Mouse (Mus musculus) megakaryocyte, adult 5-6 weeks (primary cell): ENCODE results near the gene 0610037L13Rik. TPM values are rescaled to one million over a fixed set of nuclear protein-coding genes. Genes with fewer than 3 reads are reported as not detected.

ENCODE experiments used
- ATAC-seq: 2 replicates; pipeline ENCODE4 v1.8.0; 2016; ENCODE audit warnings: mild to moderate bottlenecking, inconsistent platforms; ENCODE audit not compliant: poor library complexity, severe bottlenecking
- total RNA-seq, 2 experiments: library from RNA; stranded (forward) in 1 of 2; stranded (reverse) in 1 of 2; fragments of 153-499, 151-499 nt in 1 of 2; fragments of 221-1000, 200-1000 nt in 1 of 2; gene quantifications; 2 replicates each; pipeline versions ENCODE4 v1.2.3 to v1.2.4; 2015 to 2017

Gene 0610037L13Rik
- total RNA-seq, 2 experiments from 2014 or later, result 33.6 to 36.0 TPM

DNA sequence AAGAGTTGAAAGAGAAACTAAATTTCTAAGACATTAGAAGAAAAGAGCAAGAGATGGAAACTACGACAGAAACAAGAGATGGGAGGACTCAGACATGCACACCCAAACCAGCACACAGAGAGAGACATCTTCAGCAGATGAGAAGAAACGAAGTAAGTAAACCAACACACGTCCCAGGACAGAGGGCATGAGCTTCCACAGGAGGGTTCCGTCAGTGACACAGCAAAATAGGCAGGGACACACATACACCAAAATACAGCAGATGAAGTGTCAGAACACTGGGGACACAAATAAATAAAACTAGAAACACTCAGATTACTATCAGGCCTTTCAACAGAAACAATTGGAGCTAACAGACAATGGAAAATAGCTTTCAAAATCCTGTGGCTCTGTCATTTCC lies 20.4 kb downstream of the 0610037L13Rik start:
- no peak for ATAC-seq

DNA sequence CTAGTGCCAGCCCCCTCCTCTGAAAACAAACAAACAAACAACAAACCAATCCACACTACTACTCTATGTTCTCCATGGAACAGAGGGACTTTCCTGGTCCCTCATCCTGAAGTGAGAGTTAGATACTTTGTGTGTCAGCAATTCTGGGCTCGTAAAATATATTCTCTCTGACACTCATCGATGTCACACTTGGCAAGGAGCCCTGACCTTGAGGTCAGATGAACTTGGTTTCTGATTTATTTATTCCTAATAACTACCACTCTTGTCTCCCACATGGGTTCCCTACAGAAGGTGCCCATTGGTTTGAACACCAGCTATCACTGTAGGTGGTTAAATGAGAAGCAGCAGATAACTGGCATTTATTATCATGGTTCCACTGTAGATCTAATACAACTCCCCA lies 30.7 kb downstream of the 0610037L13Rik start:
- ATAC-seq, result no peak

GRCm38 (mm10) chr4:107921152-107921695 lies 31.6 kb downstream of the 0610037L13Rik start:
- ATAC-seq, result no peak

DNA sequence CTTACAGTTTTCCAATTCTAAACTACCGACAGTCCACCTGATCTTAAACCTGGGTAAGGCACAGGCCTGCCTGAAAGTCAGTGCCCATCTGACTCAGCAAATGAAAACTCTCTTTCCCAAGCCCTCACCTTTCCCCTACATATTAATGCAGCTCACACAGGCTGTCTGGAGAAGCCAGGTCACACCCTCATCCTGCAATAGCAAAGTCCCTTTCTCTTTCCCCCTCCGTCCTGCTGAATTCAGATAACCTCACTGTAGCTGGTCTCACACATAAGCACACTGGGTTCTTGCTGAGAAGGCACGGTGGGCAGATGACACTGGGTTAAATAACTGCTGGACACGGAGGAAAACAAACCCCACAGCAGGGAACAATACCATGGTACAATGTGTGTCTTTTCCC lies 32.3 kb downstream of the 0610037L13Rik start:
- no peak for ATAC-seq

- ATAC-seq, result peak; percentile 98
Observed at GRCm38 (mm10) chr4:107923145-107923802, 33.7 kb downstream of the 0610037L13Rik start, which contains the start of gene Cpt2. TSS of gene Cpt2 (minus strand) at chr4:107923610.

DNA sequence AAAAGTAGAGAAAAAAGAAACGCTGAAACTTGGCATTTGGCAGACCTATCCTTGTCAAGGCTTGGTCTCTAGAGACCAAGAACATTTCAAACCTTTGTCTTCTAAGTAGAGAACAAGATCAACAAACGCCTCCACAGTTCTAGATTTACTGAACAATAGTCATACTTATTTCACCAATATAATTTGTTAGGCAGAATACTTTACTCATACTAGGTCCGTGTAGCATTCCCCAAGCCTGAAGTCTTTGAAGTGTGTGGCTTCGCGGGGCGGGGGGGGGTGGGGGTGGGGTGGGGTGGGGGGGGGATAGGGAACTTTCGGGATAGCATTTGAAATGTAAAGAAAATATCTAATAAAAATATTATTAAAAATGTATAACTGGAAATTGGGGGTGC lies 34.2 kb downstream of the 0610037L13Rik start:
- no peak for ATAC-seq

- ATAC-seq, result no peak
Observed at GRCm38 (mm10) chr4:107928269-107928668, 38.7 kb downstream of the 0610037L13Rik start.

- no peak for ATAC-seq
Observed at GRCm38 (mm10) chr4:107928726-107929125, 39.1 kb downstream of the 0610037L13Rik start.

DNA sequence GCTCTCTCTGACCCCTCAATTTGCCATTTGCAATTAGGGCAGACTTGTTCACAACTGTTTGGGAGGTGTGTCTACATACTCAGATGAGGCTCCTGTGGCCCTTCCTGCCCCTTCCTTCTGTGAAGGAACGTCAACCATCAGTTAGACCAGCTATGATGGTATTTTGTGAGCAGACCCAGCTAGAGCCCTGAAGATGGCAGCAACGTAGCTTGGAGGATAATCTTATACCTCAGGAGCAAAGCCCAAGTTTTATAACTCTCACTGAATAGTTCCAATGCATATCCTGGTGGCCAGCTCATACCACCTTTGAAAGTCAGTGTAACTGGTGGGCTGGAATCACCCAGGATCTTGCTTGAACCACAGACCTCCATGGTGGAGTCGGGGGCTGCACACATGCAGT lies 41.8 kb downstream of the 0610037L13Rik start:
- ATAC-seq, result no peak

GRCm38 (mm10) chr4:107933239-107933638 lies 43.6 kb downstream of the 0610037L13Rik start:
- ATAC-seq, result no peak

GRCm38 (mm10) chr4:107935254-107935653 lies 45.6 kb downstream of the 0610037L13Rik start:
- ATAC-seq, result peak; percentile 82

GRCm38 (mm10) chr4:107937338-107937737 lies 47.7 kb downstream of the 0610037L13Rik start:
- ATAC-seq, result no peak

DNA sequence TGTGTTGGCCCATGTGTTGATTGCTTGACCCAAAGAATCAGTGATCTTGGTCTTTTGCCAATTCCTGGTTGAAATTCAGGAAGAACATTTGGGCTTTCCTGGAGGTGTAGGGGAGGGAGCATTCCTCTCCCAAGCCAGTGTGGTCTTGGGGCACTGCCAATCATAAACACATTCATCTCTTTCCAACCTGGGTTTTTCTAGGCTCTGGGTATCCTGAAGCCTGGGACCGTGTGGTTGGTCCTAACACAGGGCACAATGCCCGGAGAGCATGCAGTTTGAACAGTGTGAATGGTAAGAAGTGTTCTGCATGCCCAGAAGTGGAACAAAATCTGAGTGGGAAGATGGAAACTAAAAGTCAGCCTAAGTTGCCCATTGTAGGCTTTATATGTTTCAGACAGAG lies 48.5 kb downstream of the 0610037L13Rik start:
- no peak for ATAC-seq

DNA sequence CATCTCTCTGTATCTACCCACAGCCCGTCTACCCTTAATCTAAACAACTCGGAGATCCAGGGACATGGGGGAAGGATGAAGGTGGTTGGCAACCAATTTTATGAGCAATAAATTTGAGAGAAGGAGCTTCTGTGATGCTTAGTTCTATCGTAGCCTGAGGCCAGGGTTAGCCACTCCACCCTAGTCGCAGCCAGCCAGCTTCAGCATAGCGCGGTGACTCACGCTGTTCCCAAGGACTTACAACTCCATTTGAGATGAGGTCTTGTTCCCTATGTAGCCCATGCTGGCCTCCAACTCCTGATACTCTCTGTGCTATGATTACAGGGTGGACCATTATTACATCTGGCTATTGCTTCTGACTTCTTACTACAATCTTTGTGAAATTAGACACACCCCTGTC lies 53.1 kb downstream of the 0610037L13Rik start:
- no peak for ATAC-seq

GRCm38 (mm10) chr4:107944141-107944540 lies 54.5 kb downstream of the 0610037L13Rik start:
- ATAC-seq, result no peak

Other genes with a start within 250 kb of the 0610037L13Rik start
- 0.39 TPM in 1 of 2 replicates, not detected in the other for gene Dmrtb1, start 205.6 kb upstream of the 0610037L13Rik start, total RNA-seq (2015)
- gene Dmrtb1, start 205.6 kb upstream of the 0610037L13Rik start, total RNA-seq (2017), result not detected in 2 replicates
- gene Lrp8, start 87.6 kb upstream of the 0610037L13Rik start, total RNA-seq (2015), result 4.9 and 6.7 TPM in 2 replicates
- 5.0 and 6.3 TPM in 2 replicates for gene Lrp8, start 87.6 kb upstream of the 0610037L13Rik start, total RNA-seq (2017)
- gene Magoh, start 10.1 kb upstream of the 0610037L13Rik start, total RNA-seq (2015), result 131 and 134 TPM in 2 replicates
- 208 and 218 TPM in 2 replicates for gene Magoh, start 10.1 kb upstream of the 0610037L13Rik start, total RNA-seq (2017)
- gene Cpt2, start 33.8 kb downstream of the 0610037L13Rik start, total RNA-seq (2015), result 19.3 and 24.5 TPM in 2 replicates
- 16.7 and 26.7 TPM in 2 replicates for gene Cpt2, start 33.8 kb downstream of the 0610037L13Rik start, total RNA-seq (2017)
- gene Slc1a7, start 78.5 kb downstream of the 0610037L13Rik start, total RNA-seq (2015), result not detected in 2 replicates
- not detected in 2 replicates for gene Slc1a7, start 78.5 kb downstream of the 0610037L13Rik start, total RNA-seq (2017)
- gene Podn, start 206.6 kb downstream of the 0610037L13Rik start, total RNA-seq (2015), result not detected in 2 replicates
- not detected in 2 replicates for gene Podn, start 206.6 kb downstream of the 0610037L13Rik start, total RNA-seq (2017)